Mouse (Mus musculus) heart, embryonic 14.5 days (tissue): ENCODE data around the gene Gpc4. TPM values are rescaled to one million over a fixed set of nuclear protein-coding genes. Genes with fewer than 3 reads are reported as not detected.

Source experiments
- ATAC-seq: fragments of 200-750 bp; cut with Nextera tagmentation; 2 replicates; pipeline ENCODE4 v1.8.0; 2017; ENCODE audit warnings: low read depth, moderate TSS enrichment; ENCODE audit not compliant: insufficient number of reproducible peaks, insufficient read depth, low FRiP score
- H3K27ac ChIP-seq, 2 experiments: fragments of 200-500 bp in 1 of 2; fragments of 300-500 bp in 1 of 2; sonication (generic) in 1 of 2; replicated peaks in 1 of 2; 2 replicates each; pipeline ENCODE4 v1.5.1; 2012 to 2014; ENCODE audit warnings: low read depth in 2 of 2, low read length in 2 of 2, control low read depth in 1 of 2, mild to moderate bottlenecking in 1 of 2, mixed read lengths in 1 of 2; ENCODE audit not compliant: control insufficient read depth in 1 of 2, insufficient read depth in 1 of 2
- H3K27me3 ChIP-seq: fragments of 300-500 bp; sonication (generic); 2 replicates; pipeline ENCODE4 v1.6.1; 2014; ENCODE audit warnings: mild to moderate bottlenecking, low read length, control low read depth; ENCODE audit not compliant: control insufficient read depth, insufficient read depth
- H3K36me3 ChIP-seq: fragments of 300-500 bp; sonication (generic); 2 replicates; pipeline ENCODE4 v1.6.1; 2014; ENCODE audit warnings: mild to moderate bottlenecking, control low read depth, low read length, mixed read lengths; ENCODE audit not compliant: control insufficient read depth, insufficient read depth
- H3K4me1 ChIP-seq, 2 experiments: fragments of 200-500 bp in 1 of 2; fragments of 300-500 bp in 1 of 2; sonication (generic) in 1 of 2; 2 replicates each; pipeline ENCODE4 v1.6.1; 2012 to 2014; ENCODE audit warnings: low read length in 2 of 2, control low read depth in 1 of 2, mixed read lengths in 1 of 2; ENCODE audit not compliant: control insufficient read depth in 2 of 2, insufficient read depth in 2 of 2
- H3K4me2 ChIP-seq: fragments of 300-500 bp; sonication (generic); 2 replicates; pipeline ENCODE4 v1.6.1; 2014; ENCODE audit warnings: mild to moderate bottlenecking, low read length
- H3K4me3 ChIP-seq, 2 experiments: fragments of 200-500 bp in 1 of 2; fragments of 300-500 bp in 1 of 2; sonication (generic) in 1 of 2; 2 replicates each; pipeline ENCODE4 v1.5.1; 2012 to 2014; ENCODE audit warnings: low read length in 2 of 2, mild to moderate bottlenecking in 2 of 2, control low read depth in 1 of 2, low read depth in 1 of 2, moderate library complexity in 1 of 2; ENCODE audit not compliant: control insufficient read depth in 1 of 2, insufficient read depth in 1 of 2
- H3K9ac ChIP-seq: fragments of 300-500 bp; sonication (generic); 2 replicates; pipeline ENCODE4 v1.6.1; 2014; ENCODE audit warnings: mild to moderate bottlenecking, low read length
- H3K9me3 ChIP-seq: fragments of 300-500 bp; sonication (generic); 2 replicates; pipeline ENCODE4 v1.6.1; 2016; ENCODE audit warnings: low read length, control low read depth; ENCODE audit not compliant: control insufficient read depth
- WGBS: fragments of 180-500 bp; shearing (Covaris S2); extraction: QIAGEN DNeasy Blood & Tissue Kit; methylation state at CpG from one replicate; pipeline ENCODE4 v1.1.7; 2014; 5-methylcytosine and 5-hydroxymethylcytosine counted together
- polyA plus RNA-seq: library from polyadenylated mRNA; unstranded; fragments of >200 nt; fragmentation: Nextera tagmentation; extraction: Ambion mirVana; gene quantifications from 2 replicates; pipeline ENCODE4 v1.2.1, GENCODE M21; 2014

Gene Gpc4
- polyA plus RNA-seq, 1 experiment from 2014 or later = 41.4 TPM

GRCm38 (mm10) chrX:52177067-52177466 lies 12.0 kb upstream of the Gpc4 start:
- H3K9me3 ChIP-seq = no peaks in the 10 kb centered on the region
- no peak overlapping the region for H3K4me2 ChIP-seq
- ATAC-seq = no peak
- no peak overlapping the region for H3K27ac ChIP-seq
- H3K36me3 ChIP-seq = no peaks in the 10 kb centered on the region
- 21% methylated on average over 4 of the region's 4 CpGs for WGBS
- H3K4me1 ChIP-seq = no peaks in the 10 kb centered on the region; a peak in 1 of 4 replicates
- H3K27me3 ChIP-seq = no peaks in the 10 kb centered on the region
- no peak overlapping the region for H3K4me3 ChIP-seq
- no peak overlapping the region for H3K9ac ChIP-seq

GRCm38 (mm10) chrX:52167519-52168244 lies 2.6 kb upstream of the Gpc4 start:
- H3K4me1 ChIP-seq = peaks cover 0 to 2% of the 10 kb centered on the region in 2 experiments; a peak in 1 of 4 replicates
- 51% methylated on average over 6 of the region's 6 CpGs for WGBS
- no peak for ATAC-seq

GRCm38 (mm10) chrX:52165555-52165938 lies 495 bp upstream of the Gpc4 start:
- Histone ChIP-seq H3K4me3 (peak overlapping the region; percentile 18 to 59; a peak in 2 of 4 replicates), H3K4me1 (peaks cover 0 to 2% of the 10 kb centered on the region in 2 experiments; a peak in 1 of 4 replicates), H3K36me3 (no peaks in the 10 kb centered on the region), H3K9ac (peak overlapping the region; percentile 41; the same call in 1 of the 2 replicates), H3K27me3 (no peaks in the 10 kb centered on the region), H3K4me2 (peak overlapping the region; percentile 70), H3K27ac (no peak overlapping the region), H3K9me3 (no peaks in the 10 kb centered on the region)
- no peak; the same call in 1 of the 2 replicates for ATAC-seq
- WGBS = 48% methylated on average over 5 of the region's 7 CpGs

More at GRCm38 (mm10) chrX:52167519-52168244, 2.6 kb upstream of the Gpc4 start:
- no peaks in the 10 kb centered on the region for H3K9me3 ChIP-seq
- no peaks in the 10 kb centered on the region for H3K36me3 ChIP-seq
- H3K4me2 ChIP-seq = no peak overlapping the region
- no peak overlapping the region for H3K4me3 ChIP-seq
- no peak overlapping the region for H3K27ac ChIP-seq
- H3K27me3 ChIP-seq = no peaks in the 10 kb centered on the region
- no peak overlapping the region for H3K9ac ChIP-seq

DNA sequence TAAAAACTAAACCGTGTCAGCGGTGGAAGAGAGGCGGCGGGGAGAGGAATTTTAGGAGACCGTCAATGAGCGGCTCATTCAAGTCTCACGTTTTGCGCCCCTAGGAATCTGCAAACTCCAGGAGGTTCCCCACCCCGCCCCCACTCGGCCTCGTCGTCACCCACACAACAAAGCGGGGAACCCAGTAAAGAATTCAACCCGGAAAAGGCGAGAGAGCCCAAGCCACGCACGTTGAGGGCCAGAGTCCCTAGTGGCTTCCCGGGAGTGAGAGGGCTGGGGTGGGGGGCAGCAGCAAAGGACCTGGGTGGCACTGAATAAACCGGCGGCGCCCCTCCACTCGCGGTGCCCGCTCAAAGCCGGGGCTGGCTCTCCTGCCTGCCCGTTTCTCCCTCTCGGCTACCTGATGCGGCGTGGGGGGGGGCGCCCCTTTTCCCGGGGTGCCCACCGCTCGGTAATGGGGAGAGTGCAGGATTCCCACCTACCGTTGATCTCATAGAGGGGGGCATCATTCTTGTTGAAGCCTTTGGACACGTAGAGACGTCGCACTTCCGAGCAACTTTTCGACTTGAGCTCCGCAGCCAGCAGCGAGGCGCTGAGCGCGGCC lies 816 bp downstream of the Gpc4 start:
- peaks cover 0 to 2% of the 10 kb centered on the region in 2 experiments; a peak in 1 of 4 replicates for H3K4me1 ChIP-seq
- ATAC-seq = 0 out of 2 replicates have a peak, but pooled peaks have one; percentile 11
- WGBS = 22% methylated on average over 44 of the region's 44 CpGs

DNA sequence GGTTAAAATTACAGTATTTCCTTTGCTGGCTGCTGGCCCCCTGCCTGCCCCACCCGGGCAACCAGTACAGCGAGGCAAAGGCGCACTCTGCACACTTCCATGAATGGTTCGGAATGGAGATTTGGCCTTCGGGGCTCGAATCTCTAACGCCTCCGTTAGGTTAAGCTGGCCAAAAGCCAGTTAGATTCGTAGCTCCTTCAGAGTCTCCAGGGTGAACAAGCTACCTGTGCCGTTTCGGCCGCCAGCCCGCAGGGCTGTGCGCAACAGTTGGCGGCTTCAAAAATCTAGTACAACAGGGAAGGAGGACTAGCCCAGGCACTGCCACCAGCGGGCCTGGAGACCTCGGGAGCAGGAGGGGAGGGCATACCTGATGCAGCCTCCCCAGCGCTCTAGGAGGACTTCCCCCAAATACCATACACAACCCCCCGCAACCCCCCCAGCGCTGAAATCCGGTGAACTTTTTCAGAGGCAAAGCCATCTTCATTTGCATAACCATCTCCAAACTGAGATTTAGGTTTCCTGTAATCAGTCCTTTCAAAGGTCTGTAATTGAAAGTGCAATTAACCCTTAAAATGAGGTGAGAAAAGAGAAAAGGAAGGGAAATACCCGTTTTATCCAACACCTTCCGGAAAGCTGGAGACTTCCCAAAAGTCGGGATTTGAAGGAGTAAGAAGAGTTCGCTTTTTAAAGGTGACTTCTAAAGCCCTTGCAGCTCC lies 1.5 kb downstream of the Gpc4 start:
- Histone ChIP-seq H3K27ac (peak overlapping the region; percentile 61 to 81), H3K9ac (peak overlapping the region; percentile 81), H3K4me2 (peak overlapping the region; percentile 70), H3K9me3 (no peaks in the 10 kb centered on the region), H3K4me3 (peak overlapping the region; percentile 59), H3K36me3 (no peaks in the 10 kb centered on the region), H3K4me1 (peaks cover 0 to 2% of the 10 kb centered on the region in 2 experiments; a peak in 1 of 4 replicates), H3K27me3 (no peaks in the 10 kb centered on the region)
- 13% methylated on average over 25 of the region's 25 CpGs for WGBS
- ATAC-seq = no peak

More for the DNA sequence above, 816 bp downstream of the Gpc4 start:
- Histone ChIP-seq H3K27ac (peak overlapping the region; percentile 66 to 81), H3K9me3 (no peaks in the 10 kb centered on the region), H3K4me2 (peak overlapping the region; percentile 70), H3K36me3 (no peaks in the 10 kb centered on the region), H3K9ac (peak overlapping the region; percentile 81), H3K4me3 (peak overlapping the region; percentile 59), H3K27me3 (no peaks in the 10 kb centered on the region)

DNA sequence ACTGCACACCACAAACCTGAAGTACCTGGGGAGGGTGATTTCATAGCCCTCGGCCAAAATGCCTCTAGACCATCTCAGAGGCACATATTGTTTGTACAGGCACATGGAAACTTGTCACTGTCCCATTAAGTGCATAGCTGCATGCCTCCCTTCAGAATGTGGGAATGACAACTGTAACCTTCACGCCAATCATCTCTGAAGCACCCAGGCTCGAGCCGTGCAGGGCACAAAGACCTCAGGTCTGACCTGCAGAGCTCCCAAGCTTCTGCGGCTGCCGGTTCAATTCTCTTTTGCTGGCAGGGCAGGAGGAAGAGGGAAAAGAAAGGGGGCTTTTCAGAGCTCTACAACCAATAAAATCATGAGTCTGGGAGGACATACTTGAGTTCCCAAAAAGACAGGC lies 2.3 kb downstream of the Gpc4 start:
- Histone ChIP-seq H3K27ac (no peak overlapping the region), H3K9ac (peak overlapping the region; percentile 81), H3K27me3 (no peaks in the 10 kb centered on the region), H3K9me3 (no peaks in the 10 kb centered on the region), H3K4me1 (peaks cover 0 to 2% of the 10 kb centered on the region in 2 experiments; a peak in 1 of 4 replicates), H3K4me2 (peak overlapping the region; percentile 70), H3K36me3 (no peaks in the 10 kb centered on the region), H3K4me3 (peak overlapping the region; percentile 59)
- 34% methylated on average over 6 of the region's 6 CpGs for WGBS
- ATAC-seq = no peak

DNA sequence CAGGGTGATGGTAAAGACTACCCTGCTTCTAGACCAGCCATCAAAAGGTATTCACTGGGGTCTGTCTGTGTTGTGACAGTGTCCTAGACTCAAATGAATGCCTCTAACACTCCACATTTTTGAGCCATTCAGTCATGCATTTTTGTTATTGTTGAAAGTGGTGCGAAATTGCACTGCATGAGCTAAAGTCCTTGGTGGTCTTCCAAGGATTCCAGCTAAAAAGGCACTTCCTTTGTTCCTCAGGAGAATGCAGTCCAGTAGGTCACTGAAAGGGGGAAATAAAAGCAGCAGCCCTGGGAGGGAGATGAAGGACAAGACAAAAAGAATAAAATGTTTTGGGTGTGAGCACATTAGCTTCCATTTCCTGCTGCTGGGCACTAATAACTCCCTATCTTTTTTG lies 2.8 kb downstream of the Gpc4 start:
- ATAC-seq = no peak
- Histone ChIP-seq H3K27ac (no peak overlapping the region), H3K27me3 (no peaks in the 10 kb centered on the region), H3K4me2 (peak overlapping the region; percentile 70), H3K4me3 (no peak overlapping the region), H3K9me3 (no peaks in the 10 kb centered on the region), H3K36me3 (no peaks in the 10 kb centered on the region), H3K9ac (no peak overlapping the region), H3K4me1 (peaks cover 0 to 2% of the 10 kb centered on the region in 2 experiments; a peak in 1 of 4 replicates)
- 58% methylated on average over 1 of the region's 1 CpGs for WGBS
